Mouse (Mus musculus) liver, embryonic 14.5 days (tissue): ENCODE data around the gene Shkbp1. TPM values are rescaled to one million over a fixed set of nuclear protein-coding genes. Genes with fewer than 3 reads are reported as not detected.

Experiments used
- ATAC-seq: fragments of 200-750 bp; cut with Nextera tagmentation; 2 replicates; pipeline ENCODE4 v1.8.0; 2017; ENCODE audit warnings: moderate number of reproducible peaks, mild to moderate bottlenecking, moderate library complexity; ENCODE audit not compliant: insufficient read depth
- DNase-seq, 3 experiments: peaks; one replicate each; pipeline ENCODE4 v3.0.0-alpha.2; 2012 to 2013; ENCODE audit warnings: low read depth in 3 of 3, low spot score in 3 of 3
- H3K27ac ChIP-seq: fragments of 300-500 bp; sonication (generic); 2 replicates; pipeline ENCODE4 v1.5.1; 2014; ENCODE audit warnings: moderate library complexity, mild to moderate bottlenecking, control low read depth, inconsistent platforms
- H3K27me3 ChIP-seq: fragments of 300-500 bp; sonication (generic); 2 replicates; pipeline ENCODE4 v1.6.1; 2014; ENCODE audit warnings: mild to moderate bottlenecking, low read length, moderate library complexity; ENCODE audit not compliant: control insufficient read depth, insufficient read depth
- H3K36me3 ChIP-seq: fragments of 300-500 bp; sonication (generic); replicated peaks from 2 replicates; pipeline ENCODE4 v1.6.1; 2014; ENCODE audit warnings: low read depth; ENCODE audit not compliant: control insufficient read depth, insufficient read depth
- H3K4me1 ChIP-seq, 2 experiments: fragments of 200-500 bp in 1 of 2; fragments of 300-500 bp in 1 of 2; sonication (generic) in 1 of 2; replicated peaks; 2 replicates each; pipeline ENCODE4 v1.6.1; 2012 to 2014; ENCODE audit warnings: antibody characterized with exemption in 1 of 2, inconsistent platforms in 1 of 2, low read length in 1 of 2; ENCODE audit not compliant: control insufficient read depth in 2 of 2, insufficient read depth in 2 of 2
- H3K4me2 ChIP-seq: fragments of 300-500 bp; sonication (generic); 2 replicates; pipeline ENCODE4 v1.6.1; 2014; ENCODE audit warnings: low read depth, mild to moderate bottlenecking, control low read depth, moderate library complexity
- H3K4me3 ChIP-seq, 2 experiments: fragments of 200-500 bp in 1 of 2; fragments of 300-500 bp in 1 of 2; sonication (generic) in 1 of 2; 2 replicates each; pipeline ENCODE4 v1.5.1; 2012 to 2014; ENCODE audit warnings: low read depth in 2 of 2, low read length in 2 of 2, mild to moderate bottlenecking in 2 of 2, control low read depth in 1 of 2, inconsistent platforms in 1 of 2, moderate library complexity in 1 of 2; ENCODE audit not compliant: insufficient read depth in 1 of 2
- H3K9ac ChIP-seq: fragments of 300-500 bp; sonication (generic); replicated peaks from 2 replicates; pipeline ENCODE4 v1.6.1; 2014; ENCODE audit warnings: mild to moderate bottlenecking, control low read depth, moderate library complexity
- H3K9me3 ChIP-seq: fragments of 300-500 bp; sonication (generic); 2 replicates; pipeline ENCODE4 v1.6.1; 2016; ENCODE audit warnings: low read length, mixed read lengths; ENCODE audit not compliant: control insufficient read depth
- CTCF ChIP-seq: IDR thresholded peaks from 2 replicates; pipeline ENCODE4 v1.5.1; 2016; ENCODE audit warnings: antibody characterized with exemption, low read depth, control low read depth
- EP300 ChIP-seq: IDR thresholded peaks from 2 replicates; pipeline ENCODE4 v1.6.1; 2016; ENCODE audit warnings: antibody characterized with exemption, low read depth
- WGBS: fragments of 180-500 bp; shearing (Covaris S2); extraction: QIAGEN DNeasy Blood & Tissue Kit; methylation state at CpG from one replicate; pipeline ENCODE4 v1.1.7; 2014; ENCODE audit not compliant: insufficient replicate concordance; 5-methylcytosine and 5-hydroxymethylcytosine counted together
- polyA plus RNA-seq, 2 experiments: library from polyadenylated mRNA; depleted of rRNA in 1 of 2; stranded (reverse) in 1 of 2; unstranded in 1 of 2; fragments of >200 nt; fragmentation: Nextera tagmentation in 1 of 2; extraction: Ambion mirVana in 1 of 2; gene quantifications; 2 replicates each; pipeline versions ENCODE4 v1.2.1 to v1.2.3; 2012 to 2014

The Shkbp1 gene
- polyA plus RNA-seq, 2 experiments: 11.8 to 19.1 TPM

DNA sequence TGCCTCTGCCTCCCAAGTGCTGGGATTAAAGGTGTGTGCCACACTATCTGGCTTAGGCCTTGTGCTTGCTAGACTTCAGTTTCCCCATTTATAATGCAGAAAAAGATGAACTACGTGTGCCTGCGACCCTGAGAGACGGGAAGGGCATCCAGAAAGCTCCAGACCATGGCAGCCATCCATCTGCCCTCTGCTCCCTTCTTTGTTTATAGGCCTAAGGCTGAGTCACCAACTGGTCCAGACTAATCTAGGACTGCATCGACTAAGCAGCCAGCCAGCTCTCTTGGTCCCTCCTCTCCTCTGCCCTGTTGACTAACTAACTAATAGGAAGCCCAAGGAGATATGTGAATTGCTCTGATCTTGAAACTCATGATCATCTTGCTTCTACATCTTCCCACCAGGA, 59.9 kb downstream of the Shkbp1 start:
- TF ChIP-seq EP300: no peak
- TF ChIP-seq CTCF: no peak
- H3K4me1 ChIP-seq: no peaks in the 10 kb centered on the region
- ATAC-seq (no peak), DNase-seq (no peak)
- no peaks in the 10 kb centered on the region for H3K27me3 ChIP-seq
- no peak overlapping the region for H3K4me2 ChIP-seq
- no peak overlapping the region for H3K9ac ChIP-seq
- no peak overlapping the region for H3K27ac ChIP-seq
- no peaks in the 10 kb centered on the region for H3K36me3 ChIP-seq
- 52% methylated on average over 4 of the region's 4 CpGs for WGBS
- no peak overlapping the region for H3K4me3 ChIP-seq
- no peaks in the 10 kb centered on the region for H3K9me3 ChIP-seq

Other genes with a start within 250 kb of the Shkbp1 start
- 0.09 and 0.21 TPM in 2 replicates for gene Cyp2f2, start 236.1 kb downstream of the Shkbp1 start, polyA plus RNA-seq (2012; rRNA removed)
- gene Cyp2f2, start 236.1 kb downstream of the Shkbp1 start, polyA plus RNA-seq (2014; fragmentation: Nextera tagmentation; extraction: Ambion mirVana): 0.32 and 0.45 TPM in 2 replicates
- gene Cyp2t4, start 202.3 kb downstream of the Shkbp1 start, polyA plus RNA-seq (2012; rRNA removed): not detected in 2 replicates
- not detected in 2 replicates for gene Cyp2t4, start 202.3 kb downstream of the Shkbp1 start, polyA plus RNA-seq (2014; fragmentation: Nextera tagmentation; extraction: Ambion mirVana)
- 22.2 and 23.3 TPM in 2 replicates for gene Egln2, start 189.2 kb downstream of the Shkbp1 start, polyA plus RNA-seq (2012; rRNA removed)
- 11.7 and 13.8 TPM in 2 replicates for gene Egln2, start 189.2 kb downstream of the Shkbp1 start, polyA plus RNA-seq (2014; fragmentation: Nextera tagmentation; extraction: Ambion mirVana)
- gene Rab4b, start 177.1 kb downstream of the Shkbp1 start, polyA plus RNA-seq (2012; rRNA removed): 15.2 and 15.9 TPM in 2 replicates
- 18.3 and 19.1 TPM in 2 replicates for gene Rab4b, start 177.1 kb downstream of the Shkbp1 start, polyA plus RNA-seq (2014; fragmentation: Nextera tagmentation; extraction: Ambion mirVana)
- 0.04 TPM in 2 replicates for gene Gm21983, start 174.9 kb downstream of the Shkbp1 start, polyA plus RNA-seq (2012; rRNA removed)
- gene Gm21983, start 174.9 kb downstream of the Shkbp1 start, polyA plus RNA-seq (2014; fragmentation: Nextera tagmentation; extraction: Ambion mirVana): 0.28 TPM in 1 of 2 replicates, not detected in the other
- 0.55 and 0.67 TPM in 2 replicates for gene Mia, start 174.9 kb downstream of the Shkbp1 start, polyA plus RNA-seq (2012; rRNA removed)
- 0.52 TPM in 1 of 2 replicates, not detected in the other for gene Mia, start 174.9 kb downstream of the Shkbp1 start, polyA plus RNA-seq (2014; fragmentation: Nextera tagmentation; extraction: Ambion mirVana)
- gene BC024978, start 160.2 kb downstream of the Shkbp1 start, polyA plus RNA-seq (2012; rRNA removed): 1.9 and 2.4 TPM in 2 replicates
- 0.56 and 0.59 TPM in 2 replicates for gene BC024978, start 160.2 kb downstream of the Shkbp1 start, polyA plus RNA-seq (2014; fragmentation: Nextera tagmentation; extraction: Ambion mirVana)
- 77.6 and 93.3 TPM in 2 replicates for gene Snrpa, start 159.7 kb downstream of the Shkbp1 start, polyA plus RNA-seq (2012; rRNA removed)
- 82.6 and 90.6 TPM in 2 replicates for gene Snrpa, start 159.7 kb downstream of the Shkbp1 start, polyA plus RNA-seq (2014; fragmentation: Nextera tagmentation; extraction: Ambion mirVana)
- 2.0 and 2.3 TPM in 2 replicates for gene Itpkc, start 127.4 kb downstream of the Shkbp1 start, polyA plus RNA-seq (2012; rRNA removed)
- 1.3 and 1.5 TPM in 2 replicates for gene Itpkc, start 127.4 kb downstream of the Shkbp1 start, polyA plus RNA-seq (2014; fragmentation: Nextera tagmentation; extraction: Ambion mirVana)
- 9.3 and 12.4 TPM in 2 replicates for gene Coq8b, start 123.0 kb downstream of the Shkbp1 start, polyA plus RNA-seq (2012; rRNA removed)
- gene Coq8b, start 123.0 kb downstream of the Shkbp1 start, polyA plus RNA-seq (2014; fragmentation: Nextera tagmentation; extraction: Ambion mirVana): 17.7 and 19.8 TPM in 2 replicates
- 1.9 and 2.1 TPM in 2 replicates for gene Numbl, start 97.6 kb downstream of the Shkbp1 start, polyA plus RNA-seq (2012; rRNA removed)
- 0.72 and 0.83 TPM in 2 replicates for gene Numbl, start 97.6 kb downstream of the Shkbp1 start, polyA plus RNA-seq (2014; fragmentation: Nextera tagmentation; extraction: Ambion mirVana)
- gene Ltbp4, start 18.3 kb downstream of the Shkbp1 start, polyA plus RNA-seq (2012; rRNA removed): 5.2 and 5.5 TPM in 2 replicates
- gene Ltbp4, start 18.3 kb downstream of the Shkbp1 start, polyA plus RNA-seq (2014; fragmentation: Nextera tagmentation; extraction: Ambion mirVana): 2.5 and 3.0 TPM in 2 replicates
- gene Gm20479, start 1.4 kb upstream of the Shkbp1 start, polyA plus RNA-seq (2012; rRNA removed): 0.09 and 0.40 TPM in 2 replicates
- gene Gm20479, start 1.4 kb upstream of the Shkbp1 start, polyA plus RNA-seq (2014; fragmentation: Nextera tagmentation; extraction: Ambion mirVana): not detected in 2 replicates
- 0.06 TPM in 2 replicates for gene Sptbn4, start 91.7 kb upstream of the Shkbp1 start, polyA plus RNA-seq (2012; rRNA removed)
- gene Sptbn4, start 91.7 kb upstream of the Shkbp1 start, polyA plus RNA-seq (2014; fragmentation: Nextera tagmentation; extraction: Ambion mirVana): 0.05 and 0.06 TPM in 2 replicates
- gene Blvrb, start 92.0 kb upstream of the Shkbp1 start, polyA plus RNA-seq (2012; rRNA removed): 673 and 878 TPM in 2 replicates
- gene Blvrb, start 92.0 kb upstream of the Shkbp1 start, polyA plus RNA-seq (2014; fragmentation: Nextera tagmentation; extraction: Ambion mirVana): 1,114 and 1,162 TPM in 2 replicates
- gene Sertad3, start 117.7 kb upstream of the Shkbp1 start, polyA plus RNA-seq (2012; rRNA removed): 22.6 and 24.0 TPM in 2 replicates
- 22.5 and 25.3 TPM in 2 replicates for gene Sertad3, start 117.7 kb upstream of the Shkbp1 start, polyA plus RNA-seq (2014; fragmentation: Nextera tagmentation; extraction: Ambion mirVana)
- 9.9 and 13.5 TPM in 2 replicates for gene Sertad1, start 130.9 kb upstream of the Shkbp1 start, polyA plus RNA-seq (2012; rRNA removed)
- 19.7 and 20.3 TPM in 2 replicates for gene Sertad1, start 130.9 kb upstream of the Shkbp1 start, polyA plus RNA-seq (2014; fragmentation: Nextera tagmentation; extraction: Ambion mirVana)
- 0.55 and 0.73 TPM in 2 replicates for gene Prx, start 143.3 kb upstream of the Shkbp1 start, polyA plus RNA-seq (2012; rRNA removed)
- gene Prx, start 143.3 kb upstream of the Shkbp1 start, polyA plus RNA-seq (2014; fragmentation: Nextera tagmentation; extraction: Ambion mirVana): 0.23 and 0.29 TPM in 2 replicates
- 0.49 and 0.50 TPM in 2 replicates for gene Hipk4, start 167.2 kb upstream of the Shkbp1 start, polyA plus RNA-seq (2012; rRNA removed)
- gene Hipk4, start 167.2 kb upstream of the Shkbp1 start, polyA plus RNA-seq (2014; fragmentation: Nextera tagmentation; extraction: Ambion mirVana): 0.06 TPM in 1 of 2 replicates, not detected in the other
- 48.9 and 55.9 TPM in 2 replicates for gene Pld3, start 197.2 kb upstream of the Shkbp1 start, polyA plus RNA-seq (2012; rRNA removed)
- gene Pld3, start 197.2 kb upstream of the Shkbp1 start, polyA plus RNA-seq (2014; fragmentation: Nextera tagmentation; extraction: Ambion mirVana): 55.0 TPM in 2 replicates
- 13.8 and 14.9 TPM in 2 replicates for gene 2310022A10Rik, start 197.2 kb upstream of the Shkbp1 start, polyA plus RNA-seq (2012; rRNA removed)
- 12.7 and 14.6 TPM in 2 replicates for gene 2310022A10Rik, start 197.2 kb upstream of the Shkbp1 start, polyA plus RNA-seq (2014; fragmentation: Nextera tagmentation; extraction: Ambion mirVana)
- gene Akt2, start 235.5 kb upstream of the Shkbp1 start, polyA plus RNA-seq (2012; rRNA removed): 21.5 and 23.2 TPM in 2 replicates
- 21.5 and 23.8 TPM in 2 replicates for gene Akt2, start 235.5 kb upstream of the Shkbp1 start, polyA plus RNA-seq (2014; fragmentation: Nextera tagmentation; extraction: Ambion mirVana)